Mouse (Mus musculus): ENCODE measurements at regions not wholly inside any gene's neighbourhood (a gene's known extent, or its start where the extent isn't known, plus 50 kb on each side); places are given as distances from the start of the nearest gene placed in this dataset.

DNA sequence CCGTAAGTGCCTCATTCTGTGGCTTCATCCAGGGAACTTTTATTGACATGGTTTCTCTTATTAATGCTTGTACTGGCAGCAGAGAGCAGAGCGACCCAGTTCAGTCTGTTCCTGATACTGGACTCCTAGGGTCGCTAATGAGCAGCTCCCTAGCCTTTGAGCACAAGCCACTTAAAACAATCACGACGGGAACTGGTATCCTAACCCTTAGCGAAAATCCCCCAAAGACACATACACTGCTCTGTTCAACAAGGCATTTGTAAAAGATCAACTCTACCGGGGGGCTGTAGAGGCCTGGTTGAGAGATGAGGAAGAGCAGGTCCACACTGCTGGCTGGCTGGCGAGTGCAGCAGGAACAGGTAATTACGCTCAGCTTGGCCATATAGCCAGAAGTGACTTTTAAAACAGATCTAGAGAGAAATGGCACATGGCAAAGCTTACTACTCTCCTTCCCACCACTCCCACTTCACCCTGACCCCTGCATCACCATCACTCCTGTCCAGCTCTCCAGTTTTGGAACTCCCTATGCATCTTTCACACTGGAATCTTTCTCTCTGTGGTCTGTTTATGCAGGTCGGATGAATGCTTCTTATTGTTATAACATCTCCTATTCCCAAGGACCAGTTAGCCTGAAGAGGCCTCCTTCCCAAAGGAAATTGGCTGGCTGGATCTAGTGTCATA, 128.1 kb upstream of the Cenpw start:
- TF ChIP-seq USF1 (IDR thresholded peaks at IDR 0.05; ENCODE audit: low read depth) = no peak
- no peak for TF ChIP-seq CTCF (IDR thresholded peaks at IDR 0.05; ENCODE audit: control insufficient read depth, insufficient read depth, insufficient read length)

All from C2C12 (cell line).